Mouse (Mus musculus): ENCODE data around the gene Dnal1. TPM values are rescaled to one million over a fixed set of nuclear protein-coding genes. Genes with fewer than 3 reads are reported as not detected.

Gene Dnal1
- polyA plus RNA-seq, 2 experiments = 6.4 to 15.1 TPM

- no peak for TF ChIP-seq POLR2A (IDR thresholded peaks at IDR 0.05; ENCODE audit: borderline replicate concordance, extremely low read depth, insufficient read depth, insufficient read length)
- Histone ChIP-seq H3K36me3 (ENCODE audit: control insufficient read depth, insufficient read depth, low read length) (0 out of 2 replicates have a peak, but pooled peaks cover 7% of the 10 kb centered on the region), H3K4me3 (replicated peaks; ENCODE audit: low read length) (no peak overlapping the region), H3K4me2 (replicated peaks; ENCODE audit: low read depth, low read length, severe bottlenecking) (no peak overlapping the region), H3K4me1 (ENCODE audit: control insufficient read depth, insufficient read depth, low read length) (peaks cover 66% of the 10 kb centered on the region), H3K27ac (replicated peaks; ENCODE audit: low read depth, low read length) (peak overlapping the region; percentile 46; the same call in 1 of the 2 replicates), H3K27me3 (ENCODE audit: control insufficient read depth, insufficient read depth, low read length) (no peaks in the 10 kb centered on the region), H3K9me3 (ENCODE audit: control insufficient read depth, low read length) (no peaks in the 10 kb centered on the region), H3K9ac (ENCODE audit: low read depth, low read length, severe bottlenecking) (no peak overlapping the region)
- WGBS = 61% methylated on average over 5 of the region's 5 CpGs
- ATAC-seq (ENCODE audit: low FRiP score, low read depth) = no peak
- peak; percentile 32 for DNase-seq (ENCODE audit: low spot score)
Observed at GRCm38 (mm10) chr12:84186950-84187349, 72.8 kb downstream of the Dnal1 start.

- peak; percentile 23; the same call in 1 of the 2 replicates for ATAC-seq (ENCODE audit: low FRiP score, low read depth)
- H3K4me1 ChIP-seq (ENCODE audit: control insufficient read depth, insufficient read depth, low read length) = peaks cover 66% of the 10 kb centered on the region
- DNase-seq (ENCODE audit: low spot score) = peak; percentile 28
- 39% methylated on average over 15 of the region's 15 CpGs for WGBS
- no peak overlapping the region for H3K4me3 ChIP-seq (replicated peaks; ENCODE audit: low read length)
- no peak overlapping the region for H3K4me2 ChIP-seq (replicated peaks; ENCODE audit: low read depth, low read length, severe bottlenecking)
- TF ChIP-seq POLR2A (IDR thresholded peaks at IDR 0.05; ENCODE audit: borderline replicate concordance, extremely low read depth, insufficient read depth, insufficient read length) = no peak
- H3K27me3 ChIP-seq (ENCODE audit: control insufficient read depth, insufficient read depth, low read length) = no peaks in the 10 kb centered on the region
- H3K27ac ChIP-seq (replicated peaks; ENCODE audit: low read depth, low read length) = peak overlapping the region; percentile 46
- 0 out of 2 replicates have a peak, but pooled peaks cover 7% of the 10 kb centered on the region for H3K36me3 ChIP-seq (ENCODE audit: control insufficient read depth, insufficient read depth, low read length)
- peak overlapping the region; percentile 4; the same call in 1 of the 2 replicates for H3K9ac ChIP-seq (ENCODE audit: low read depth, low read length, severe bottlenecking)
- no peaks in the 10 kb centered on the region for H3K9me3 ChIP-seq (ENCODE audit: control insufficient read depth, low read length)
Observed at GRCm38 (mm10) chr12:84187752-84188601, 73.8 kb downstream of the Dnal1 start.

GRCm38 (mm10) chr12:84188881-84189444, 74.8 kb downstream of the Dnal1 start:
- H3K27ac ChIP-seq (replicated peaks; ENCODE audit: low read depth, low read length) = no peak overlapping the region
- no peak overlapping the region for H3K9ac ChIP-seq (ENCODE audit: low read depth, low read length, severe bottlenecking)
- ATAC-seq (ENCODE audit: low FRiP score, low read depth) (no peak), DNase-seq (ENCODE audit: low spot score) (no peak)
- H3K4me1 ChIP-seq (ENCODE audit: control insufficient read depth, insufficient read depth, low read length) = peaks cover 66% of the 10 kb centered on the region
- WGBS = 58% methylated on average over 13 of the region's 14 CpGs
- H3K27me3 ChIP-seq (ENCODE audit: control insufficient read depth, insufficient read depth, low read length) = no peaks in the 10 kb centered on the region
- H3K9me3 ChIP-seq (ENCODE audit: control insufficient read depth, low read length) = no peaks in the 10 kb centered on the region
- H3K4me2 ChIP-seq (replicated peaks; ENCODE audit: low read depth, low read length, severe bottlenecking) = 0 out of 2 replicates have a peak overlapping the region, but pooled peaks have one; percentile 7
- H3K4me3 ChIP-seq (replicated peaks; ENCODE audit: low read length) = no peak overlapping the region
- 0 out of 2 replicates have a peak, but pooled peaks cover 7% of the 10 kb centered on the region for H3K36me3 ChIP-seq (ENCODE audit: control insufficient read depth, insufficient read depth, low read length)
- no peak for TF ChIP-seq POLR2A (IDR thresholded peaks at IDR 0.05; ENCODE audit: borderline replicate concordance, extremely low read depth, insufficient read depth, insufficient read length)

- no peak overlapping the region for H3K27ac ChIP-seq (replicated peaks; ENCODE audit: low read depth, low read length)
- no peaks in the 10 kb centered on the region for H3K9me3 ChIP-seq (ENCODE audit: control insufficient read depth, low read length)
- WGBS = 27% methylated on average over 13 of the region's 15 CpGs
- H3K9ac ChIP-seq (ENCODE audit: low read depth, low read length, severe bottlenecking) = no peak overlapping the region
- peak overlapping the region; percentile 98; the same call in 1 of the 2 replicates for H3K4me2 ChIP-seq (replicated peaks; ENCODE audit: low read depth, low read length, severe bottlenecking)
- DNase-seq (ENCODE audit: low spot score) (no peak), ATAC-seq (ENCODE audit: low FRiP score, low read depth) (no peak)
- no peaks in the 10 kb centered on the region for H3K27me3 ChIP-seq (ENCODE audit: control insufficient read depth, insufficient read depth, low read length)
- no peak for TF ChIP-seq POLR2A (IDR thresholded peaks at IDR 0.05; ENCODE audit: borderline replicate concordance, extremely low read depth, insufficient read depth, insufficient read length)
- peaks cover 66% of the 10 kb centered on the region for H3K4me1 ChIP-seq (ENCODE audit: control insufficient read depth, insufficient read depth, low read length)
- H3K4me3 ChIP-seq (replicated peaks; ENCODE audit: low read length) = no peak overlapping the region
- 0 out of 2 replicates have a peak, but pooled peaks cover 7% of the 10 kb centered on the region for H3K36me3 ChIP-seq (ENCODE audit: control insufficient read depth, insufficient read depth, low read length)
Observed at GRCm38 (mm10) chr12:84190151-84190820, 76.1 kb downstream of the Dnal1 start.

- no peak for TF ChIP-seq POLR2A (IDR thresholded peaks at IDR 0.05; ENCODE audit: borderline replicate concordance, extremely low read depth, insufficient read depth, insufficient read length)
- 42% methylated on average over 7 of the region's 7 CpGs for WGBS
- Histone ChIP-seq H3K4me3 (replicated peaks; ENCODE audit: low read length) (0 out of 2 replicates have a peak overlapping the region, but pooled peaks have one; percentile 81), H3K9me3 (ENCODE audit: control insufficient read depth, low read length) (no peaks in the 10 kb centered on the region), H3K27ac (replicated peaks; ENCODE audit: low read depth, low read length) (no peak overlapping the region), H3K36me3 (ENCODE audit: control insufficient read depth, insufficient read depth, low read length) (0 out of 2 replicates have a peak, but pooled peaks cover 5% of the 10 kb centered on the region), H3K9ac (ENCODE audit: low read depth, low read length, severe bottlenecking) (no peak overlapping the region), H3K27me3 (ENCODE audit: control insufficient read depth, insufficient read depth, low read length) (no peaks in the 10 kb centered on the region), H3K4me1 (ENCODE audit: control insufficient read depth, insufficient read depth, low read length) (peaks cover 59% of the 10 kb centered on the region), H3K4me2 (replicated peaks; ENCODE audit: low read depth, low read length, severe bottlenecking) (peak overlapping the region; percentile 98)
- ATAC-seq (ENCODE audit: low FRiP score, low read depth) (no peak), DNase-seq (ENCODE audit: low spot score) (no peak)
Observed at GRCm38 (mm10) chr12:84191190-84191589, 77.0 kb downstream of the Dnal1 start.

All from limb, embryonic 14.5 days (tissue).